Mouse (Mus musculus) heart, postnatal 14 days (tissue): ENCODE results near the gene Bckdk. TPM values are rescaled to one million over a fixed set of nuclear protein-coding genes. Genes with fewer than 3 reads are reported as not detected.

Source experiments
- total RNA-seq, 2 experiments: library from RNA; stranded (reverse); gene quantifications; 2 replicates each; pipeline ENCODE4 v1.2.3; 2021

Gene Bckdk
- total RNA-seq, 2 experiments from 2014 or later = 85.7 to 86.8 TPM

Other genes starting within 250 kb of the Bckdk start
- gene Bcl7c, start 195.1 kb upstream of the Bckdk start, total RNA-seq = 10 to 100 TPM; 33.5 to 47.3 TPM
- 1 to 10 TPM; 5.0 to 6.0 TPM for gene Ctf1, start 191.3 kb upstream of the Bckdk start, total RNA-seq
- not detected for gene Ctf2, start 171.9 kb upstream of the Bckdk start, total RNA-seq
- gene Fbxl19, start 159.5 kb upstream of the Bckdk start, total RNA-seq = 1 to 10 TPM; 4.8 to 5.7 TPM
- gene Orai3, start 134.3 kb upstream of the Bckdk start, total RNA-seq = 10 to 100 TPM; 16.6 to 17.3 TPM
- 10 to 100 TPM; 21.0 to 22.3 TPM for gene Setd1a, start 127.4 kb upstream of the Bckdk start, total RNA-seq
- 1 to 10 TPM; 2.7 to 3.0 TPM for gene Gm49388, start 118.5 kb upstream of the Bckdk start, total RNA-seq
- gene Hsd3b7, start 103.5 kb upstream of the Bckdk start, total RNA-seq = 10 to 100 TPM; 14.9 to 18.4 TPM
- gene Stx4a, start 79.8 kb upstream of the Bckdk start, total RNA-seq = 10 to 100 TPM; 66.7 to 68.1 TPM
- under 1 TPM; 0.65 to 0.83 TPM for gene Stx1b, start 79.5 kb upstream of the Bckdk start, total RNA-seq
- 10 to 100 TPM; 21.0 to 21.9 TPM for gene Zfp646, start 27.9 kb upstream of the Bckdk start, total RNA-seq
- gene Zfp668, start 27.3 kb upstream of the Bckdk start, total RNA-seq = 1 to 10 TPM; 3.8 to 5.5 TPM
- under 1 TPM; 0.59 to 0.88 TPM for gene Prss53, start 13.1 kb upstream of the Bckdk start, total RNA-seq
- not detected for gene Gm21974, start 8.6 kb upstream of the Bckdk start, total RNA-seq
- gene Vkorc1, start 8.5 kb upstream of the Bckdk start, total RNA-seq = 10 to 100 TPM; 25.6 to 28.1 TPM
- 10 to 100 TPM; 13.5 TPM for gene Kat8, start 8.4 kb downstream of the Bckdk start, total RNA-seq
- under 1 TPM in 1 of 2 experiments, not detected in 1; 0.24 TPM for gene Prss8, start 26.0 kb downstream of the Bckdk start, total RNA-seq
- gene Prss36, start 42.6 kb downstream of the Bckdk start, total RNA-seq = 1 to 10 TPM; 6.4 to 6.7 TPM
- gene Fus, start 63.4 kb downstream of the Bckdk start, total RNA-seq = 100 to 1,000 TPM; 169 to 184 TPM
- 10 to 100 TPM in 1 of 2 experiments, 1 to 10 TPM in 1; 5.6 to 13.6 TPM for gene Pycard, start 89.8 kb downstream of the Bckdk start, total RNA-seq
- 100 to 1,000 TPM; 209 to 217 TPM for gene Trim72, start 99.9 kb downstream of the Bckdk start, total RNA-seq
- 1 to 10 TPM; 4.5 to 5.7 TPM for gene Itgam, start 158.6 kb downstream of the Bckdk start, total RNA-seq
- not detected for gene Gm49368, start 158.6 kb downstream of the Bckdk start, total RNA-seq
- under 1 TPM; 0.19 to 0.59 TPM for gene Itgax, start 225.5 kb downstream of the Bckdk start, total RNA-seq